9 mouse cellular contexts compared by ENCODE assay signal in the genomic region with DNA sequence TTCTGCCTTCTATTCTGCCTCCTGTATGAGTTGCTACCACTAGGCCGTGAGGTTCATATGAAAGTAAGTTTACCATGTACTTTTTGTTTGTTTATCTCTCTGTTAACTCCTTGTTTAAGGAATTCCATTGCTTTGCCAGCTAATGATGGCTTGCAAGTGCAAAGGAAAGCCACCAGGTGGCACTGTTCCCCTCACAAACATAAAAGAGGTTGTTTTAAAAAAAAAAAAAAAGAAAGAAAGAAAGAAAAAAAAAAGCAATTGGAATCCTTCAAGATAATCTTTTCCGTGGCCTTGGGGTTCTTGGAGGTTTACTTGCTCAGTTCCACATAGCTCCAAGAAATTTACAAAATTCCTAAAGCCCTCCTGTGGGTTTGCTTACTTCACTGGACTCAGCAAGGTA. TPM values are rescaled to one million over a fixed set of nuclear protein-coding genes. Genes with fewer than 3 reads are reported as not detected.
A peak's percentile ranks its signal among the peaks of the same experiment; 100 is the strongest.
DNase-seq lines count a peak whose midpoint lies in the region; ATAC-seq and TF ChIP-seq lines count a peak whose summit lies in the region.
"Had no signal": no experiment of that assay in that cellular context is flagged by ENCODE, and none has a peak within 500 bp of the region (broad histone marks: within the 10 kb centered on the region; RNA-seq: fewer than 3 reads in every experiment).

No protein-coding gene starts in this region.

- WGBS in heart, embryonic 11.5 days (ENCODE audit: insufficient replicate concordance) = 0% methylated on average over 2 of the region's 2 CpGs
- WGBS in spleen, adult 2 months = 2% methylated on average over 2 of the region's 2 CpGs
- WGBS in intestine, embryonic 15.5 days = 0% methylated on average over 2 of the region's 2 CpGs

- DNase-seq in heart, postnatal 14 days = peak; percentile 50 to 64
- DNase-seq in spleen, adult 2 months (ENCODE audit: low read depth in 1 of 2, low spot score in 2 of 2) = no peak
- DNase-seq in spleen, adult 12 weeks (ENCODE audit: low spot score) = no peak
- DNase-seq in retina, postnatal 7 days (ENCODE audit: low read depth, low spot score) = peak; percentile 34
- DNase-seq in neural tube, embryonic 10.5 days (ENCODE audit: extremely low spot score, low spot score) = no peak

- no peak for TF ChIP-seq POLR2A in spleen, adult 2 months (IDR thresholded peaks at IDR 0.05; ENCODE audit: low read depth, low read length)
- TF ChIP-seq POLR2A in cortical plate, adult 2 months (IDR thresholded peaks at IDR 0.05; ENCODE audit: extremely low read depth, insufficient read depth, low read length) = no peak

- H3K9ac ChIP-seq in heart, embryonic 11.5 days (ENCODE audit: low read depth, low read length) = no peak overlapping the region
- no peak overlapping the region for H3K9ac ChIP-seq in intestine, embryonic 15.5 days
- H3K9ac ChIP-seq: heart, embryonic 15.5 days had no signal

- H3K9me3 ChIP-seq in heart, embryonic 11.5 days (replicated peaks; ENCODE audit: control insufficient read depth, low read length) = no peaks in the 10 kb centered on the region
- no peaks in the 10 kb centered on the region for H3K9me3 ChIP-seq in intestine, embryonic 15.5 days
- H3K9me3 ChIP-seq: heart, embryonic 15.5 days had no signal

- no peak overlapping the region for H3K4me2 ChIP-seq in heart, embryonic 11.5 days
- no peak overlapping the region for H3K4me2 ChIP-seq in intestine, embryonic 15.5 days (replicated peaks)
- H3K4me2 ChIP-seq: heart, embryonic 15.5 days had no signal

- intact Hi-C loops in heart, postnatal 14 days (cut with DNase I) = loop anchor here (1.0 to 2.0 kb wide), 2 partner anchors 40 to 103 kb away; a partner anchor contains a TSS

- no peaks in the 10 kb centered on the region for H3K4me1 ChIP-seq in heart, embryonic 11.5 days (ENCODE audit: control insufficient read depth, insufficient read depth, low read length)
- H3K4me1 ChIP-seq in spleen, adult 2 months (ENCODE audit: control insufficient read depth, insufficient read depth, insufficient read length) = peaks cover 26% of the 10 kb centered on the region
- no peaks in the 10 kb centered on the region for H3K4me1 ChIP-seq in cortical plate, adult 2 months (ENCODE audit: control insufficient read depth, insufficient read depth, low read length)
- peaks cover 12% of the 10 kb centered on the region for H3K4me1 ChIP-seq in intestine, embryonic 15.5 days (replicated peaks)

- no peak overlapping the region for H3K27ac ChIP-seq in heart, embryonic 11.5 days (ENCODE audit: low read depth, low read length)
- H3K27ac ChIP-seq in spleen, adult 2 months (ENCODE audit: insufficient read depth, low read length) = no peak overlapping the region
- no peak overlapping the region for H3K27ac ChIP-seq in cortical plate, adult 2 months (ENCODE audit: insufficient read depth, low read length)
- H3K27ac ChIP-seq in intestine, embryonic 15.5 days = no peak overlapping the region
- H3K27ac ChIP-seq: heart, embryonic 15.5 days had no signal

- no peaks in the 10 kb centered on the region for H3K36me3 ChIP-seq in heart, embryonic 11.5 days (ENCODE audit: control insufficient read depth, insufficient read depth, low read length)
- H3K36me3 ChIP-seq in spleen, adult 2 months (ENCODE audit: control insufficient read depth, insufficient read depth, low read length) = no peaks in the 10 kb centered on the region
- no peaks in the 10 kb centered on the region for H3K36me3 ChIP-seq in intestine, embryonic 15.5 days
- H3K36me3 ChIP-seq: heart, embryonic 15.5 days had no signal

- peaks cover 19% of the 10 kb centered on the region for H3K27me3 ChIP-seq in heart, embryonic 11.5 days (ENCODE audit: control insufficient read depth, insufficient read depth, low read length)
- no peaks in the 10 kb centered on the region for H3K27me3 ChIP-seq in spleen, adult 2 months (ENCODE audit: control insufficient read depth, insufficient read depth, low read length)
- no peaks in the 10 kb centered on the region for H3K27me3 ChIP-seq in intestine, embryonic 15.5 days (replicated peaks)

- H3K4me3 ChIP-seq in heart, embryonic 11.5 days (ENCODE audit: low read depth, low read length) = no peak overlapping the region
- no peak overlapping the region for H3K4me3 ChIP-seq in spleen, adult 2 months (ENCODE audit: extremely low read depth, insufficient read depth, insufficient read length)
- H3K4me3 ChIP-seq in cortical plate, adult 2 months (ENCODE audit: insufficient read depth, low read length) = no peak overlapping the region
- H3K4me3 ChIP-seq in intestine, embryonic 15.5 days (replicated peaks) = no peak overlapping the region
- H3K4me3 ChIP-seq: heart, embryonic 15.5 days had no signal

- ATAC-seq in heart, embryonic 11.5 days (replicated peaks; ENCODE audit: insufficient number of reproducible peaks, low FRiP score, low TSS enrichment) = no peak
- no peak for ATAC-seq in intestine, embryonic 15.5 days

- peak; percentile 39; the same call in 1 of the 2 replicates for TF ChIP-seq CTCF in spleen, adult 2 months (IDR thresholded peaks at IDR 0.05; ENCODE audit: extremely low read depth, insufficient read depth, insufficient read length, insufficient replicate concordance)
- peak; percentile 75 for TF ChIP-seq CTCF in cortical plate, adult 2 months (IDR thresholded peaks at IDR 0.05; ENCODE audit: extremely low read depth, insufficient read depth, low read length)

RNA-seq across cellular contexts. Expression of a gene that starts 12.2 kb away (rescaled TPM):
- total RNA-seq in heart, postnatal 14 days (2021) = 1 to 10 TPM; 1.2 to 1.5 TPM
- polyA plus RNA-seq in heart, embryonic 11.5 days (2014; fragmentation: Nextera tagmentation; extraction: Ambion mirVana) = 0.34 and 0.77 TPM in 2 replicates
- polyA plus RNA-seq in spleen, adult 2 months (2012; rRNA removed) = 0.82 and 1.2 TPM in 2 replicates
- 16.2 and 17.4 TPM in 2 replicates for polyA plus RNA-seq in cortical plate, adult 2 months (2012; rRNA removed)
- 9.3 and 11.0 TPM in 2 replicates for polyA plus RNA-seq in intestine, embryonic 15.5 days (2015; fragmentation: Nextera tagmentation; extraction: Ambion mirVana)

RNA-seq across cellular contexts. Expression of a gene that starts 14.3 kb away (rescaled TPM):
- not detected for total RNA-seq in heart, postnatal 14 days (2021)
- polyA plus RNA-seq in heart, embryonic 11.5 days (2014; fragmentation: Nextera tagmentation; extraction: Ambion mirVana) = 0.06 and 0.19 TPM in 2 replicates
- polyA plus RNA-seq in spleen, adult 2 months (2012; rRNA removed) = 19.0 and 39.4 TPM in 2 replicates
- 1.1 and 1.3 TPM in 2 replicates for polyA plus RNA-seq in cortical plate, adult 2 months (2012; rRNA removed)
- 16.1 and 40.7 TPM in 2 replicates for polyA plus RNA-seq in intestine, embryonic 15.5 days (2015; fragmentation: Nextera tagmentation; extraction: Ambion mirVana)

RNA-seq across cellular contexts. Expression of a gene that starts 26.5 kb away (rescaled TPM):
- total RNA-seq in heart, postnatal 14 days (2021) = 10 to 100 TPM; 20.0 to 27.0 TPM
- 33.9 and 34.6 TPM in 2 replicates for polyA plus RNA-seq in heart, embryonic 11.5 days (2014; fragmentation: Nextera tagmentation; extraction: Ambion mirVana)
- polyA plus RNA-seq in spleen, adult 2 months (2012; rRNA removed) = 21.0 and 25.0 TPM in 2 replicates
- 47.1 and 50.7 TPM in 2 replicates for polyA plus RNA-seq in cortical plate, adult 2 months (2012; rRNA removed)
- polyA plus RNA-seq in intestine, embryonic 15.5 days (2015; fragmentation: Nextera tagmentation; extraction: Ambion mirVana) = 120 and 126 TPM in 2 replicates

RNA-seq across cellular contexts. Expression of a gene that starts 28.3 kb away (rescaled TPM):
- total RNA-seq in heart, postnatal 14 days (2021) = 1 to 10 TPM; 1.4 to 3.6 TPM
- 0.39 and 0.97 TPM in 2 replicates for polyA plus RNA-seq in heart, embryonic 11.5 days (2014; fragmentation: Nextera tagmentation; extraction: Ambion mirVana)
- polyA plus RNA-seq in spleen, adult 2 months (2012; rRNA removed) = 33.5 and 77.7 TPM in 2 replicates
- polyA plus RNA-seq in cortical plate, adult 2 months (2012; rRNA removed) = 0.33 and 1.5 TPM in 2 replicates
- polyA plus RNA-seq in intestine, embryonic 15.5 days (2015; fragmentation: Nextera tagmentation; extraction: Ambion mirVana) = 2.1 and 2.8 TPM in 2 replicates

RNA-seq across cellular contexts. Expression of a gene that starts 39.6 kb away (rescaled TPM):
- 10 to 100 TPM; 21.2 to 21.9 TPM for total RNA-seq in heart, postnatal 14 days (2021)
- polyA plus RNA-seq in heart, embryonic 11.5 days (2014; fragmentation: Nextera tagmentation; extraction: Ambion mirVana) = 37.0 and 42.3 TPM in 2 replicates
- polyA plus RNA-seq in spleen, adult 2 months (2012; rRNA removed) = 111 and 172 TPM in 2 replicates
- polyA plus RNA-seq in cortical plate, adult 2 months (2012; rRNA removed) = 58.1 and 64.5 TPM in 2 replicates
- 51.1 and 61.9 TPM in 2 replicates for polyA plus RNA-seq in intestine, embryonic 15.5 days (2015; fragmentation: Nextera tagmentation; extraction: Ambion mirVana)

Comparison
In these comparisons a context has a peak if more than half of its experiments do, and no peak if none do; other contexts are left out.
1. DNase-seq: peak in heart, postnatal 14 days (2 of 2) and retina, postnatal 7 days (single experiment); none in spleen, adult 2 months (0 of 2), spleen, adult 12 weeks (single experiment) and neural tube, embryonic 10.5 days (single experiment).